Mouse (Mus musculus): ENCODE results near the gene Slc6a9. TPM values are rescaled to one million over a fixed set of nuclear protein-coding genes. Genes with fewer than 3 reads are reported as not detected.

Gene Slc6a9
- 0.34 TPM for polyA plus RNA-seq (2014; fragmentation: Illumina TruSeq; extraction: RNeasy Lipid Tissue Mini Kit (QIAGEN cat#74804); ENCODE audit: low read depth, low replicate concordance)

GRCm38 (mm10) chr4:117834457-117834844 is at the start of gene Slc6a9:
TSS of gene Slc6a9 (plus strand) at chr4:117834506.

DNA sequence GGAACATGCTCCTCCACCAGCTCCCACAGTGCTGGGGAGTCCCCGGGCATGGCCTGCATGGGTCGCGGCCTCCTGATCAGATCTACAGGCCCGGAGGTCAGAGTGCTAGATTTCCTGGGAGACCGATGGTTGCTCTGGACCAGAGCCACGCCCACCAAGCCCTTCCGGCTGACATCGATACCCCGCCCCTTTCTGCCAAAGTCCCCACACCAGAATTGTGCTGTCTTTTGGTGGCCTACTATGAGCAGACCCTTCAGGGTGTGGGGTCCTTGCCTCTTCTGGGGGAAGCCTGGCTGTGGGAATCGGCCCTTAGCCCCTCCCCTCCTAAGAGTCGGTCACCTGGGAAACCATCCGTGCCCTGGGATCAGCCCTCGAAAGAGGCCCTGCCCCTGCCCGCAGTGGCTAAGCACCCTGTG is 38.2 kb downstream of the Slc6a9 start, which contains the start of gene Ccdc24:
TSS of gene Ccdc24 (minus strand) at position 87 of the 416 bp plus-strand sequence.

DNA sequence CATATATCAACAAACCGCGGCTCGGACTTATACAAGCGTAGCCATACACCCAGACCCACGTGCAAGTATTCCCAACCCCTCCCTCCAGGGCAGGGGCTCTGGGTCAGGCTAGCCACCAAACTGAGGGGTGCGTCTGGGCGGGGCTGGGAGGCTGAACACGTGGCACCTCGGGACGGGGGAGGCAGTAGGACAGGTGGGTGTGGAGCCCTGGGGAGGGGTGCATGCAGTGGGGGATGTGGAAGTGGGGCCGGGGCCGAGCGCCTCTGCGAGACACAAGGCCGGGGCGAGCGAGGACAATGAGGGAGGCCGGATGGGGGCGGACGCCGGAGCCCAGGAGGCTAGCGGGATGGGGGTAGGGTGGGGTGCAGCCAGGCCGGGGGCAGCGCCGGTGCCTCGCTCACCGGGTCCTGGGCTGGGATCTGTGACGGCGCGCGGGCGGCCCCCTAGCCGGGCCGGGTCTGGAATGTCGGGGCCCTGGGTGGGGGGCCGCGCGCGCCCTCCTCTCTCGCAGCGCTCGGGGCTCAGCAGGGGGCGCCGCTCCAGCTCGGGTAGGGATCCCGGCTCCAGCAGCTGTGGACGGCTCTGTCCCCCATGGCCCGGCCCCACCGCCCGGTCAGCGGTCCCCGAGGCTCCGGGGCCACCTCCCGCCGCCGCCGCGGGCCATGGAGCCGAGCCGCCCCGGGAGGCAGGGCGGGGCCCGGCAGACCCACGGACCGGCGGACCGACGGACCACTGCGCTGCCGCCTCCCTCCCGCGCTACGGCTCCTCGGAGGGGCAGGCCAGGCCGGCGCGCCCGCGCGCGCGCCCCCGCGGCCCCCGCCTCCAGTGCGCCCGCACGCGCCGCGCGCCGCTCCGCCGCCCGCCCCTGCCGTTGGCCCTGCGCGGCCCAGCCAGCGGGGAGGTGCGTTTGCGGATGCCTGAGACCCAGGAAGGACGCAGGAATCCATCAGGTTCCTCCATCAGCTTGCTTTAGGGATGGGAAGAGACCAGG is 48.7 kb downstream of the Slc6a9 start, which contains the start of gene B4galt2:
TSS of gene B4galt2 (minus strand) at position 787 of the 991 bp plus-strand sequence.

GRCm38 (mm10) chr4:117887133-117887532 is 52.8 kb downstream of the Slc6a9 start, which contains the start of gene Atp6v0b:
TSS of gene Atp6v0b (minus strand) at chr4:117887333.

GRCm38 (mm10) chr4:117891738-117892161 is 57.4 kb downstream of the Slc6a9 start, which contains the start of gene Dph2:
TSS of gene Dph2 (minus strand) at chr4:117892032.

GRCm38 (mm10) chr4:117914591-117915442 is 80.5 kb downstream of the Slc6a9 start, which contains the start of gene Ipo13:
TSS of gene Ipo13 (minus strand) at chr4:117914999.

Other genes with a start within 250 kb of the Slc6a9 start
- 3.0 TPM for gene Dmap1, start 152.2 kb upstream of the Slc6a9 start, polyA plus RNA-seq (2014; fragmentation: Illumina TruSeq; extraction: RNeasy Lipid Tissue Mini Kit (QIAGEN cat#74804); ENCODE audit: low read depth, low replicate concordance)
- not detected for gene Gm12845, start 110.1 kb upstream of the Slc6a9 start, polyA plus RNA-seq (2014; fragmentation: Illumina TruSeq; extraction: RNeasy Lipid Tissue Mini Kit (QIAGEN cat#74804); ENCODE audit: low read depth, low replicate concordance)
- gene Klf17, start 68.9 kb upstream of the Slc6a9 start, polyA plus RNA-seq (2014; fragmentation: Illumina TruSeq; extraction: RNeasy Lipid Tissue Mini Kit (QIAGEN cat#74804); ENCODE audit: low read depth, low replicate concordance): 14.5 TPM
- gene Ccdc24, start 38.1 kb downstream of the Slc6a9 start, polyA plus RNA-seq (2014; fragmentation: Illumina TruSeq; extraction: RNeasy Lipid Tissue Mini Kit (QIAGEN cat#74804); ENCODE audit: low read depth, low replicate concordance): 6.1 TPM
- gene B4galt2, start 49.0 kb downstream of the Slc6a9 start, polyA plus RNA-seq (2014; fragmentation: Illumina TruSeq; extraction: RNeasy Lipid Tissue Mini Kit (QIAGEN cat#74804); ENCODE audit: low read depth, low replicate concordance): 0.81 TPM
- 30.7 TPM for gene Atp6v0b, start 52.8 kb downstream of the Slc6a9 start, polyA plus RNA-seq (2014; fragmentation: Illumina TruSeq; extraction: RNeasy Lipid Tissue Mini Kit (QIAGEN cat#74804); ENCODE audit: low read depth, low replicate concordance)
- 1.7 TPM for gene Dph2, start 57.5 kb downstream of the Slc6a9 start, polyA plus RNA-seq (2014; fragmentation: Illumina TruSeq; extraction: RNeasy Lipid Tissue Mini Kit (QIAGEN cat#74804); ENCODE audit: low read depth, low replicate concordance)
- 18.1 TPM for gene Ipo13, start 80.5 kb downstream of the Slc6a9 start, polyA plus RNA-seq (2014; fragmentation: Illumina TruSeq; extraction: RNeasy Lipid Tissue Mini Kit (QIAGEN cat#74804); ENCODE audit: low read depth, low replicate concordance)
- 1.4 TPM for gene Artn, start 95.3 kb downstream of the Slc6a9 start, polyA plus RNA-seq (2014; fragmentation: Illumina TruSeq; extraction: RNeasy Lipid Tissue Mini Kit (QIAGEN cat#74804); ENCODE audit: low read depth, low replicate concordance)

Measured in testis, adult 10 weeks (tissue).